Mouse (Mus musculus) left cerebral cortex, postnatal 4 days (tissue): ENCODE results near the gene Flt3l. TPM values are rescaled to one million over a fixed set of nuclear protein-coding genes. Genes with fewer than 3 reads are reported as not detected.
A peak's percentile ranks its signal among the peaks of the same experiment; 100 is the strongest.
"Not testable (repeated sequence)": the region's sequence is repeated elsewhere in the genome, so short reads cannot be mapped to it uniquely, and the experiment has no call there.

Source experiments
- DNase-seq: peaks from one replicate; pipeline ENCODE4 v3.0.0-alpha.2; 2022
- intact Hi-C: fragments of 180-260 bp; cut with DNase I; formaldehyde crosslinking; loops from one replicate; pipeline ENCODE4 v1.15.1; 2025
- total RNA-seq, 2 experiments: library from RNA; stranded (reverse); gene quantifications; 2 replicates each; pipeline ENCODE4 v1.2.3; 2021

Gene Flt3l
- total RNA-seq = 1 to 10 TPM; 2.8 to 3.0 TPM

GRCm38 (mm10) chr7:45135993-45136567 lies at the start of gene Flt3l, which contains the start of gene Gm45713:
Flt3l (minus strand) TSS chr7:45136432.
Gm45713 (minus strand) TSS chr7:45136231.
- DNase-seq = peak; percentile 88
- intact Hi-C loops = no loop called here

- intact Hi-C loops = no loop called here
- no peak for DNase-seq
Measured at GRCm38 (mm10) chr7:45185921-45186320, 49.7 kb upstream of the Flt3l start.

GRCm38 (mm10) chr7:45183672-45184071 lies 47.4 kb upstream of the Flt3l start:
- intact Hi-C loops = no loop called here
- DNase-seq = no peak

GRCm38 (mm10) chr7:45182606-45183005 lies 46.4 kb upstream of the Flt3l start:
- DNase-seq = no peak
- intact Hi-C loops = no loop called here

GRCm38 (mm10) chr7:45182199-45182601 lies 46.0 kb upstream of the Flt3l start:
- intact Hi-C loops = no loop called here
- DNase-seq = peak; percentile 76

GRCm38 (mm10) chr7:45181540-45181939 lies 45.3 kb upstream of the Flt3l start:
- DNase-seq = no peak
- intact Hi-C loops = no loop called here

GRCm38 (mm10) chr7:45180896-45181477 lies 44.8 kb upstream of the Flt3l start, which contains the start of gene Pth2:
Pth2 (plus strand) TSS chr7:45180995.
- intact Hi-C loops = no loop called here
- DNase-seq = no peak

- DNase-seq = no peak
- intact Hi-C loops = no loop called here
Measured at GRCm38 (mm10) chr7:45179469-45179868, 43.2 kb upstream of the Flt3l start, which contains the start of gene Gfy. Gfy (minus strand) TSS chr7:45179569.

- intact Hi-C loops = no loop called here
- DNase-seq = no peak
Measured at GRCm38 (mm10) chr7:45178550-45178949, 42.3 kb upstream of the Flt3l start.

GRCm38 (mm10) chr7:45176356-45176755 lies 40.1 kb upstream of the Flt3l start:
- intact Hi-C loops = no loop called here
- no peak for DNase-seq

- intact Hi-C loops = no loop called here
- DNase-seq = no peak
Measured at GRCm38 (mm10) chr7:45175929-45176328, 39.7 kb upstream of the Flt3l start.

GRCm38 (mm10) chr7:45175398-45175797 lies 39.2 kb upstream of the Flt3l start:
- intact Hi-C loops = no loop called here
- DNase-seq = no peak

- intact Hi-C loops = no loop called here
- no peak for DNase-seq
Measured at GRCm38 (mm10) chr7:45174567-45175280, 38.5 kb upstream of the Flt3l start.

GRCm38 (mm10) chr7:45173772-45174171 lies 37.5 kb upstream of the Flt3l start:
- intact Hi-C loops, DNase-seq: not testable (repeated sequence)

GRCm38 (mm10) chr7:45172974-45173373 lies 36.7 kb upstream of the Flt3l start:
- no peak for DNase-seq
- intact Hi-C loops = no loop called here

- no peak for DNase-seq
- intact Hi-C loops = no loop called here
Measured at GRCm38 (mm10) chr7:45169495-45169894, 33.3 kb upstream of the Flt3l start.

- DNase-seq = no peak
- intact Hi-C loops = no loop called here
Measured at GRCm38 (mm10) chr7:45168656-45169055, 32.4 kb upstream of the Flt3l start.

- intact Hi-C loops = no loop called here
- DNase-seq = no peak
Measured at GRCm38 (mm10) chr7:45167761-45168445, 31.7 kb upstream of the Flt3l start.

- intact Hi-C loops = no loop called here
- DNase-seq = no peak
Measured at GRCm38 (mm10) chr7:45166950-45167401, 30.7 kb upstream of the Flt3l start.

- intact Hi-C loops = no loop called here
- no peak for DNase-seq
Measured at GRCm38 (mm10) chr7:45165701-45166100, 29.5 kb upstream of the Flt3l start.

- DNase-seq = no peak
- intact Hi-C loops = loop anchor here (5.0 kb wide), 1 partner anchor 132 kb away; no protein-coding TSS in a partner anchor
Measured at GRCm38 (mm10) chr7:45164833-45165232, 28.6 kb upstream of the Flt3l start.
